Mouse (Mus musculus): ENCODE data around the gene Ivd.

DNA sequence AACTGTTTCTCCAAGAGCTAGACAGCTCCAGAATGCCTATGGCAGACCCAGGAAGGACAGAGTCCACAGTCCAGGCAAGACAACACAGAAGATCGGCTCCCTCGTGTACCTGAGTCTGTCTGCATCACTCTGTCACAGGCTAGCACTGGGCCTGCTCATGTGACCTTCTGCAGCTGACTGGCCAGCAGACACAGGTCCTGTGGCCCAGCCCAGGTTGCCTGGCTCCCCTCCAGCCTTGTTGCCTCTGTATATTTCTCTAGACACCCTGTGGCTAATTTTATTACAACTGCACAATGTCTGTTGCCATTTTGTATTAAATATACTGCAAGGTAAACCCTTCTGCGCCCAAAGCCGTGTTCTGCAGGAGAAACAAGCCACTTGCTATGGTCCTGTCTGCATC lies 19.3 kb downstream of the Ivd start:
- no peak for TF ChIP-seq POLR2A (IDR thresholded peaks at IDR 0.05; ENCODE audit: insufficient read depth, low read length)
- TF ChIP-seq EP300 (IDR thresholded peaks at IDR 0.05; ENCODE audit: insufficient read depth, low read depth, low read length): no peak
